Mouse (Mus musculus) forebrain, embryonic 10.5 days (tissue): ENCODE measurements around the gene Filip1. TPM values are rescaled to one million over a fixed set of nuclear protein-coding genes. Genes with fewer than 3 reads are reported as not detected.

Experiments used
- DNase-seq: peaks from one replicate; pipeline ENCODE4 v3.0.0-alpha.2; 2017; ENCODE audit warnings: low spot score; ENCODE audit errors: extremely low spot score
- H3K27ac ChIP-seq: fragments of 300-500 bp; sonication (generic); 2 replicates; pipeline ENCODE4 v1.5.1; 2016; ENCODE audit warnings: mild to moderate bottlenecking
- H3K27me3 ChIP-seq: fragments of 300-500 bp; sonication (generic); 2 replicates; pipeline ENCODE4 v1.6.1; 2016; ENCODE audit warnings: mild to moderate bottlenecking; ENCODE audit not compliant: poor library complexity, severe bottlenecking
- H3K36me3 ChIP-seq: fragments of 300-500 bp; sonication (generic); replicated peaks from 2 replicates; pipeline ENCODE4 v1.6.1; 2016; ENCODE audit warnings: mild to moderate bottlenecking, moderate library complexity
- H3K4me1 ChIP-seq: fragments of 300-500 bp; sonication (generic); 2 replicates; pipeline ENCODE4 v1.6.1; 2016
- H3K4me3 ChIP-seq: fragments of 300-500 bp; sonication (generic); 2 replicates; pipeline ENCODE4 v1.5.1; 2016; ENCODE audit warnings: mild to moderate bottlenecking, moderate library complexity
- H3K9me3 ChIP-seq: fragments of 300-500 bp; sonication (generic); 2 replicates; pipeline ENCODE4 v1.6.1; 2016; ENCODE audit warnings: mild to moderate bottlenecking, moderate library complexity
- WGBS: fragments of 180-500 bp; shearing (Covaris S2); methylation state at CpG from one replicate; pipeline ENCODE4 v1.1.7; 2016; 5-methylcytosine and 5-hydroxymethylcytosine counted together
- polyA plus RNA-seq: library from polyadenylated mRNA; unstranded; fragments of >200 nt; fragmentation: Nextera tagmentation; extraction: Ambion mirVana; gene quantifications from 2 replicates; pipeline ENCODE4 v1.2.1, GENCODE M21; 2016

Gene Filip1
- polyA plus RNA-seq, 1 experiment from 2014 or later, result 11.9 TPM

DNA sequence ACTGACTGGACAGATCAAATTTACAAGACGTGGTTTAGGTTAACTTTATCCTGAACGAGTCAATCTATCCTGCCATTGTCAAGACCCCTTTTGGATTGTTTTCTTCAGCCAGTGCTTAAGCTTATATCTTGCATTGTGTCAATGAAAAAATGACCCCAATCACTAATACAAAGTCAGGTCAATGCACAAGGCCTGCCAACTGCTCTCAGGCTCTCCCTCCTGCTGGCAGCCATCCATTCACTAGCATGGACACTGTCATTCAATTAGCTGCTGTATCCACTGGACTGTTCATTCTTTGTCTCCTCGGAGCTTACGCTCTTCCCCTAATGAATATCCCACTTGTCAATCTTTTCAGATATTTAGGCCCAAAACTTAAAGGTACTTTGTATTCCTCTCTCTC, 189.2 kb downstream of the Filip1 start:
- no peaks in the 10 kb centered on the region for H3K27me3 ChIP-seq
- 20% methylated on average over 4 of the region's 4 CpGs for WGBS
- peak; percentile 54 for DNase-seq
- peaks cover 24% of the 10 kb centered on the region for H3K36me3 ChIP-seq
- peaks cover 20% of the 10 kb centered on the region for H3K9me3 ChIP-seq
- H3K4me1 ChIP-seq, result peaks cover 66% of the 10 kb centered on the region
- peak overlapping the region; percentile 13; the same call in 1 of the 2 replicates for H3K4me3 ChIP-seq
- H3K27ac ChIP-seq, result peak overlapping the region; percentile 70; the same call in 1 of the 2 replicates

DNA sequence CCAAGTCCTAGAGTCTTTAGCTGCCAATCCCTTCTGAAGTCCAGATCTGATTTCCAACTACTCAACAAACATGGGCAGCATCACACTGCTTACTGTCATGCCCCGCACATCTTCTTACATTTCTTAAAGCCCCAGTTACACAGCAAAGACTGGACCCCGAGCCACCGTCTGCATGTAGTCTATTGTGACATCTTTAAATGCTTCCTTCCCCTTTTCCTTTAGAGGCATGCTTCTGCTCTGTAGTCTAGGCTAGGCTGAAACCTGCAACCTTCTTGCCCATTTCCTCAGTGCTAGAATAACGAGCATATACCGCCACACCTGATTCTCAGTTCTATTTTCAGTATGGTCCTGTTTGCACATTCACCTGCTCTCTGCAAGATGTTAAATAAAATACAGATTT, 196.2 kb downstream of the Filip1 start:
- H3K9me3 ChIP-seq, result peaks cover 30% of the 10 kb centered on the region
- DNase-seq, result no peak
- 88% methylated on average over 5 of the region's 5 CpGs for WGBS
- H3K27ac ChIP-seq, result no peak overlapping the region
- peaks cover 78% of the 10 kb centered on the region for H3K36me3 ChIP-seq
- no peak overlapping the region for H3K4me3 ChIP-seq
- no peaks in the 10 kb centered on the region for H3K4me1 ChIP-seq
- H3K27me3 ChIP-seq, result no peaks in the 10 kb centered on the region

DNA sequence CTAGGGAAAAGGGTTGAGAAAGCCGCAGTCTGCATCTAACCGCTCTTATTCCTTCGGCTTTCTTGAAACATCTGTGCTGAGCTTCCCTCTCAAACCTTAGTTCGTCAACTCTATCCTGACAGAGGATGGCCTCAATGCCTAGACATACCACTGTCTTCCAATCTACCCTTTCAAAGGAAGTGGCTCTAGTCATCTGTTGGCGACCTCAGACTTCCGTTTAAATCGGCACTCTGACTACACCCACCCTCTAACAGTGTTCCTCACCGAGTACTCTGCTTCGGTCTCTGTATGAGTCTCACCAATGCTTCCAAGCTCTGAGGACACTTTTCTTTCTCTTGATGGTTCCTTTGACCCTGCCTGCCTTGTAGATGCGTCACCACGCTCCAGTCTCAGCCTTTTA, 196.6 kb downstream of the Filip1 start:
- DNase-seq, result no peak

DNA sequence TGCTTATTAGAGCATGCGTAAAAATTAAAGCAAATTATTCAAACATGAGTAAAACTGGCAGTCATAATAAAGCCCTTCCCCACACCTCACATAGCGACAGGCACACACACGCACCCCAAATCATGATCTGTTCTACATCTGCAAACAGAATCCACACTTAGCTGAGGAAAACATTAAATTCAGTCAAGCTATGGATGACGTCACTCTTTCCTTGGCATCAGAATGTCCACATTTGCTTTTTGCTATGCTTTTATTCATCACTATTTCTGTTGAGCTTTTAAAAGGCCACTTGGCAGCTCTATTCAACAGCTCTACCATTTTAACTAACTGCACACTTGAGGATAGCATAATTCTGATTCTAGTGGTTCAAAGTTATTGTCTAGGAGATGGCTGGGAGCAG, 198.1 kb downstream of the Filip1 start:
- Histone ChIP-seq H3K36me3 (peaks cover 66% of the 10 kb centered on the region), H3K4me1 (no peaks in the 10 kb centered on the region), H3K27ac (no peak overlapping the region), H3K9me3 (peaks cover 22% of the 10 kb centered on the region), H3K27me3 (no peaks in the 10 kb centered on the region), H3K4me3 (no peak overlapping the region)
- DNase-seq, result no peak
- 91% methylated on average over 4 of the region's 4 CpGs for WGBS

More for the DNA sequence above, 196.6 kb downstream of the Filip1 start:
- Histone ChIP-seq H3K4me1 (no peaks in the 10 kb centered on the region), H3K4me3 (no peak overlapping the region), H3K36me3 (peaks cover 76% of the 10 kb centered on the region), H3K9me3 (peaks cover 30% of the 10 kb centered on the region), H3K27me3 (no peaks in the 10 kb centered on the region), H3K27ac (no peak overlapping the region)
- WGBS, result 90% methylated on average over 11 of the region's 11 CpGs

DNA sequence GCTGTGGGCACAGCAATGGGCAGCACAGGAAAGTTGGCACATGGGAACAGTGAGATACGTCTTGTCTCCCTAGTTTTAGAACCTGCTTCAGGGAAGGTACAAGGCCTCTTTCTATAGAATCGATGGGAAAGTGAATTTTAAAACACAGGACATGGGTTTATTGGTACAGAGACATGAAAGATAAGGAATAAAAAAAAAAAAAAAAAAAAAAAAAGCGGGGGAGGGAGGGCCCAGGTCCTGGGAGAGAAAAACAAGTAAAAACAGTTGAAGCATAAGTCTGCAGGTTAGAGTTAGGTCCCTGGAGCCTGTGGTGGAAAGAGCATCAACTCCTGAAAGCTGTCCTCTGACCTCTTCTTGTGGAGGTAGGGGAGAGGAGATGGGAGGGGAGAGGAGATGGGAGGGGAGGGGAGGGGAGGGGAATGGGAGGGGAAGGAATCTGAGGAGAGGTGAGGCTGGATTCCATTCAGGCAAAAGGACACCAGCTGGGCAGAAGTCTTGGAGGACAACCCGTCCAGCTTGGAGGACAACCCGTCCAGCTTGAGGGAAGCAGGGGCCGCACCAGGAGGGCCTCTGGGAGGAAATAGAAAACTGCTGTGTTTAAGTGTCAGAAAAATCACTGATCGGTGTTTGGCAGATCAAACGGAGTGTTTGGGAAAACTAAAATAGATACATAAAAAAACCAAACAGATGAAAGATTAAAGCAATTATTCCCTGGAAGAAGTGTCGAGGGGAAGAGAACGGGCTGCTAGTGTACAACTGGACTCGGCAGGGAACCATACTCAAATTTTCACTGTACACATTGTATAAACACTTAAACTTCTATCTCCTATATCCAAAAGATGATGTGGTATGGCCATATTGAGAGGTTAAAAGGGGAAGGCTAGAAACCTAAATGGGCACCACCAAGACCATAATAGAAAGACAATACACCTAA, 201.4 kb downstream of the Filip1 start:
- Histone ChIP-seq H3K4me3 (no peak overlapping the region), H3K4me1 (peaks cover 4% of the 10 kb centered on the region; the same call in 1 of the 2 replicates), H3K27me3 (no peaks in the 10 kb centered on the region), H3K9me3 (no peaks in the 10 kb centered on the region), H3K27ac (no peak overlapping the region), H3K36me3 (peaks cover 33% of the 10 kb centered on the region)
- WGBS, result 84% methylated on average over 10 of the region's 11 CpGs
- no peak for DNase-seq

DNA sequence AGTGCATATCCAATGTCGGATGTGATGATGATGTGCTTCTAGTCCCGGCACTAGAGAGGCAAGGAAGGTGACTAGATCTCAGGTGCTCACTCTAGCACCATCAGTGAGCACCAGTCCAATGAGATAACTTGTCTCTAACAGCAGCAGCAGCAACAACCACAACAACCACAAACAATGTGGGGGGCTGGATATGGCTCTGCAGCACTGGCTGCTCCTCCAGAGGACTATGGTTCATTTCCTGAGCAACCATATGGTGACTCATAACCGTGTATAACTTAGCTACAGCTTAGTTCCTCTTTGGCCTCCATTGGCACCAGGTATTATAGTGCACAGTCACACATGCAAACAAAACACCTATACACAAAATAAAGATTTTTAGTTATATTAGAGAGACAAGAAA, 202.1 kb downstream of the Filip1 start:
- DNase-seq, result no peak
- Histone ChIP-seq H3K4me1 (peaks cover 4% of the 10 kb centered on the region; the same call in 1 of the 2 replicates), H3K36me3 (peaks cover 26% of the 10 kb centered on the region), H3K9me3 (no peaks in the 10 kb centered on the region), H3K27me3 (no peaks in the 10 kb centered on the region), H3K4me3 (no peak overlapping the region), H3K27ac (no peak overlapping the region)
- 90% methylated on average over 3 of the region's 3 CpGs for WGBS

DNA sequence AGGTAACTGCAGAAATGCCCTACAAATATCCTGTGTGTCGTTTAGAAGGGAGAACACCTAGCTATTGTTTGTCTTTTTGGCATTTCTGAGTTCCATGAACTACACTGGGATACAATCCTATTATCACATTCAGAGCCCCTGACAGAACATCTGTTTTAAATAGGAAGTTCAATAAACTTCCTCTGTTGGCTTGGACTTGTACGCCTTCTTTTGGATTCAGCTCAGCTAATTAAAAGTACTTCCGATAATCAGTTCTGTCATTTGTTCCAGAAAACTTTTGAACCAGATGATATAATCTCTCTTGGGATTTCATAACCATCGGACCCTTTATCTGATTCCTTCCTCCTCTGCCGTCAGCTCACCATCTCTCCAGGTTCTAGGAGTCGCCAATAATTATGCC, 203.2 kb downstream of the Filip1 start:
- Histone ChIP-seq H3K4me3 (no peak overlapping the region), H3K27ac (no peak overlapping the region), H3K36me3 (peaks cover 17% of the 10 kb centered on the region), H3K9me3 (no peaks in the 10 kb centered on the region), H3K27me3 (no peaks in the 10 kb centered on the region), H3K4me1 (peaks cover 4% of the 10 kb centered on the region; the same call in 1 of the 2 replicates)
- WGBS, result 76% methylated on average over 6 of the region's 6 CpGs
- DNase-seq, result no peak

DNA sequence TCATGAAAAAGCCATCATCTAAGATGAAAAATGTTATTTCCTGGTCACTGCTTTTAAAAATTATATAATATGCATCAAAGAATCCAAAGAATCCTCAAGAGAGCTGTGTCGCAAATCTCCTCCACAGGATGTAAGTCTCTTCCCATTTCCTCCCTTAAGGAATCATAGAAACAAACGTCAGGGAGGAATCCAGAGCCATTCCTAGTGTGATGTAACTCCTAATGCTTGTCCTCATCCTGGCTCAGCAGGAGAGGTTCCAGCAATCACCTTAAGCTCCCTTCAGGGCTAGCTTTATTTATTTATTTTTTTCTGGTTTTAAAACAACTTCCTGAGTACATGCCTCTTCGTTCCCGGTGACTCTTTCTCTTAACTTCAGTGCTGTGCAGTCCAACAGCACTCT, 205.5 kb downstream of the Filip1 start:
- Histone ChIP-seq H3K9me3 (no peaks in the 10 kb centered on the region), H3K27me3 (no peaks in the 10 kb centered on the region), H3K4me3 (no peak overlapping the region), H3K36me3 (no peaks in the 10 kb centered on the region), H3K4me1 (peaks cover 4% of the 10 kb centered on the region; the same call in 1 of the 2 replicates), H3K27ac (no peak overlapping the region)
- DNase-seq, result no peak
- WGBS, result 64% methylated on average over 4 of the region's 4 CpGs

DNA sequence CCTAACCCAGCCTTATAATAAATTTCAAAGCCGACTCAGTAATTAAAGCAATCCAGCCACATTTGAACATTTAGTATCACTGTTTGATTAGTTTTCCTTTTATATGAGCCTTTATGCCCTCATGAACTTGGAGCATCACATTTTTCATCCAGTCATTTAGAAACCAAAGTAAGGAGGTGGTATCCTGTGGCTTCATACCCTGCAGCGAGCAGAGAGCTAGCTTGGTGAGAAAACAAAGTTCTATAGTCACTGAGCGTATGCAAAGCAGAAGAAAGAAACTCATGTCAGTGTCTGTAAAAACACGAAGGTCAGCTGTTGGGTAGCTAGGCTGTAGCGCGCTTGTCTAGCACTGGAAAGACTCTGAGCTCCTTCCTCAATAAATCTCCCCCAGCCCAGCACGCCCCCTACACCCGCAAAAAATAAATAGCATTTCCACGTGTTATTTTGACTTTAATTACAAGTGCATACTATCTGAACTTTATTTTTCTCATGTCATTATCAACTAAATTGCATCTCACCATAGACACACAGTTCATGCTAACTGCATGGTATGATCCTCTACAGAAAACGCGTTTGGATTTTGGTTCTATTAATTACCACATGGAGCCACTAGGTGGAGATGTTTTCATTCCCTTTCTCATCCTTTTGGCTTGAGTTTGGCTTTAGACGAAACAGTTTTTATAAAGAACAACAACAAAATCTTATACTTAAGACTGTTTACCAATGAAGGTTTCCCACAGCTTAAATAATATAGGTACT, 206.2 kb downstream of the Filip1 start:
- no peak for DNase-seq
- no peaks in the 10 kb centered on the region for H3K9me3 ChIP-seq
- no peaks in the 10 kb centered on the region for H3K36me3 ChIP-seq
- peaks cover 4% of the 10 kb centered on the region; the same call in 1 of the 2 replicates for H3K4me1 ChIP-seq
- no peaks in the 10 kb centered on the region for H3K27me3 ChIP-seq
- WGBS, result 49% methylated on average over 12 of the region's 12 CpGs
- H3K4me3 ChIP-seq, result no peak overlapping the region
- H3K27ac ChIP-seq, result no peak overlapping the region

DNA sequence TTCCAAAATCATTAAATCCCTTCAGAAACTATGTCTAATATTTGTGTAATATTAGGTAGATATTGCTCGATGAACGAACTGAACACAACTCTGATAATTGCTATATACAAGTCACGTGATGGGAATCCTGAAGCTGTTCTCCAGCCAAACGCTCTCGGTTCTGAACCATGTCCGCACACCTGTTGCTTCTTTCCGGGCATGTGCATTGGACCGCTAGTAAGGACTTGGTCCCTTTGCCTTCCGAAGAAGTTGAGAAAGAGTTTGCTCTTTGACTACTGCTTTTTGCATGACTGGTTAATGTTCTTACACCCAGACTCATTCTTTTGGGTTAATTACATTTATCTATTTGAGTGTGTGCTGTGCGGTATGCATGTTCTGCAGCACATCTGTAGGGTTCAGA, 207.2 kb downstream of the Filip1 start:
- no peaks in the 10 kb centered on the region for H3K9me3 ChIP-seq
- DNase-seq, result no peak
- H3K27me3 ChIP-seq, result no peaks in the 10 kb centered on the region
- H3K36me3 ChIP-seq, result no peaks in the 10 kb centered on the region
- peaks cover 4% of the 10 kb centered on the region; the same call in 1 of the 2 replicates for H3K4me1 ChIP-seq
- H3K4me3 ChIP-seq, result no peak overlapping the region
- H3K27ac ChIP-seq, result no peak overlapping the region
- 90% methylated on average over 10 of the region's 10 CpGs for WGBS

DNA sequence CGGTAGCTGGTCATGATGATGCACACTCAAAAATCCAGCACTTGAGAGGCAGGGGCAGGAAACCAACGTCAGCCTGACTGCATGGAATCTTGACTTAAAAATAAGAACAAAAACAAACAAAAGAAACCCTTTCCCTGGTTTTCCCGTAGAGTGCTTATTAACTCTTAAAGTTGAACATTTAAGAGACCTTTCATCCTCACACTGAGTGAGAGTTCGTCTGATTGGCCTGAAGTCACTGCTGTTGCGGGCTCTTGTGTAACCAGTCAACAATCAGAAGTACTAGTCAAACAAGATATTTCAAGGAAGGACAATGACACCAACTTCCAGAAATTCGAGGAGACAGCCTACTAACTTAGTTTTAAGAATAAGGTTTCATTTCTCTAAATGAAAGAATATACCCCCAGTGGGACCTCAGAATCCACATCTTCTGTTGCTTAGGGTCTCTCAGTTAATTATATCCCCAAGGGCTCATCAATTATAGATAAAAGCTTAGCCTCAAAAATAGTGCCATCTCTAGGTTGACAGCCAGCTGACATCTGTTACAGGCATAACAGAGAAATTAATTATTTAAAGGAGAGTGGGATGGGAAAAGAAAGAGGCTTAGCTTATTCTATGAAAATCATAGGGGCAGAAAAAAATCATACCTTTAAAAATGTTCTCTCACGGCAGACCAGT, 216.1 kb downstream of the Filip1 start:
- Histone ChIP-seq H3K36me3 (no peaks in the 10 kb centered on the region), H3K27me3 (no peaks in the 10 kb centered on the region), H3K4me3 (no peak overlapping the region), H3K27ac (no peak overlapping the region), H3K4me1 (peaks cover 13% of the 10 kb centered on the region), H3K9me3 (no peaks in the 10 kb centered on the region)
- 77% methylated on average over 7 of the region's 7 CpGs for WGBS
- DNase-seq, result no peak

DNA sequence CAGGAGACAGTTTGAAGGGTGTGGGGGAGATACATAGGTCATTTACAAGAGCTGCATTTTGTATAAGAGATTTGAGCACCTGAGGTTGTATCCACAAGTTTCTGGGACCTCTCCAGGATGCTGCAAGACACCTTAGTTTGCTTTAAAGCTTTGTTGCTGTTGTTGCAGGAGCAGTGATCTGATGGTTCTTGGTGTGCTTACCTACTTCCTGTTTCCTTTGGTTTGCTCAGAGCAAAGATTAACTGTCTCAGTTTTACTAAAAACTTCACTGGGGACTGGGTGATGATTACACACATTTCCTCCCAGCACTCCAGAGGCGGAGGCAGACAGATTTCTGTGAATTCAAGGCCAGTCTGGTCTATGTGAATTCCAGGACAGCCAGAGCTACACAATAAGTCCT, 217.6 kb downstream of the Filip1 start:
- H3K27ac ChIP-seq, result no peak overlapping the region
- H3K9me3 ChIP-seq, result no peaks in the 10 kb centered on the region
- 86% methylated on average over 1 of the region's 1 CpGs for WGBS
- DNase-seq, result no peak
- H3K36me3 ChIP-seq, result no peaks in the 10 kb centered on the region
- H3K4me1 ChIP-seq, result peaks cover 23% of the 10 kb centered on the region
- no peak overlapping the region for H3K4me3 ChIP-seq
- no peaks in the 10 kb centered on the region for H3K27me3 ChIP-seq
